Mouse (Mus musculus) right cerebral cortex, adult 18-20 months (tissue): ENCODE measurements at regions not wholly inside any gene's neighbourhood (a gene's known extent, or its start where the extent isn't known, plus 50 kb on each side); places are given as distances from the start of the nearest gene placed in this dataset.

Experiments
- DNase-seq: peaks from one replicate; pipeline ENCODE4 v3.0.0; 2022; ENCODE audit warnings: mixed read lengths

DNA sequence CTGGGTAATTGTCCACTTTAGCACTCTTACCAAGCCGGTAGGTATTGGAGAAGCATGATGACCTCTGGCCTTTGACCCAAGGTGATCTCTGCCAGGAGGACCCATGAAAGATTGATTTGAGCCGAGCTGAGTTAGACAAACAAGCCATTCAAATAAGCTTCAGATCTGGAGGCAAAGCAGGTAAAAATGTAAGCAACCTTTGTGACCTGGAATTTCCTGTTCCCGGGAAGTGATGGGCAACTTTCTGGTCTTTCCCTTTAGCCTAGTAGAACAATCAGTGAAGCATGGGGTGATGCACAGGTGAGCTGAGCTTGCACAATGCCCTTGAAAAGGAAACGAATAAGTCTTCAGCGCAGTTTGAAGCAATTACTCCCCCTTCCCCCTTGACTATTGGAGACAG, 127.0 kb downstream of the Mycn start:
- no peak for DNase-seq

DNA sequence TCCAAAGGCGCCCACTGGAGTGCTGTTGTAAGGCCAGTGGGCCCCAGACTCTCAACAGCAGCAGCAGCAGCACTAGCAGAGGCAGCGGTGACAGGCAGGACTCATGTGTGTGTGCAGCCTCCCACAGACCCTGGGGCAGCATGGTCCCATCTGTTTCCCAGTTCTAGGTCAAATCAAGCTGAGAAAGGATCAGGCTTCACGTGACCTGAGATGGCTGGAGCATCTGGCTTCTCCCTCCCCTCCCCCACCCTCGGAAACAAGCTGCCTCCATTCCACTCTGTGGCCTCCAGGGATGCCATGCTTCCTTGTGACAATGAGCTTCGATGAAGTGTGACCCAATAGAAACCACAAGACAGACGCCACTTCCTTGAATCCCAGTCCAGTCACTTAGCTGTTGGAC, 128.8 kb downstream of the Mycn start:
- no peak for DNase-seq

DNA sequence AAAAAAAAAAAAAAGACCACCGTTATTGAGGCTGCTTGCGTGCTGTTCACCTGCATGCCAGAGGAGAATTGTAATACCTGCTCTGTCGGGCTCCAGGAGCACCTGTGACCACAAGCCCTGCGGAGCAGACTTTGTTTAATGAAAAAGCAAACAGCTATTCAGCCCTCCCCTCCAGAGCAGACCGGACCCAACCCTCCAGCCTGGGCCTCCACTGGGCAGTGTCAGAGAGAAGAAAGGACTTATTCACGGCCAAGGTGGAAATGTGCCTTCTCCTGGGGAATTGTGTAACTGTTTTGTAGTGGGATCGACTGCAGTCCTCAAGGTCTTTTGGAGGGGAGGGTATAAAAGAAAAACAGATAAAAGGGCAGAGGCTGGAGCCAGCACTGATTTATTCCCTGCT, 130.8 kb downstream of the Mycn start:
- no peak for DNase-seq

DNA sequence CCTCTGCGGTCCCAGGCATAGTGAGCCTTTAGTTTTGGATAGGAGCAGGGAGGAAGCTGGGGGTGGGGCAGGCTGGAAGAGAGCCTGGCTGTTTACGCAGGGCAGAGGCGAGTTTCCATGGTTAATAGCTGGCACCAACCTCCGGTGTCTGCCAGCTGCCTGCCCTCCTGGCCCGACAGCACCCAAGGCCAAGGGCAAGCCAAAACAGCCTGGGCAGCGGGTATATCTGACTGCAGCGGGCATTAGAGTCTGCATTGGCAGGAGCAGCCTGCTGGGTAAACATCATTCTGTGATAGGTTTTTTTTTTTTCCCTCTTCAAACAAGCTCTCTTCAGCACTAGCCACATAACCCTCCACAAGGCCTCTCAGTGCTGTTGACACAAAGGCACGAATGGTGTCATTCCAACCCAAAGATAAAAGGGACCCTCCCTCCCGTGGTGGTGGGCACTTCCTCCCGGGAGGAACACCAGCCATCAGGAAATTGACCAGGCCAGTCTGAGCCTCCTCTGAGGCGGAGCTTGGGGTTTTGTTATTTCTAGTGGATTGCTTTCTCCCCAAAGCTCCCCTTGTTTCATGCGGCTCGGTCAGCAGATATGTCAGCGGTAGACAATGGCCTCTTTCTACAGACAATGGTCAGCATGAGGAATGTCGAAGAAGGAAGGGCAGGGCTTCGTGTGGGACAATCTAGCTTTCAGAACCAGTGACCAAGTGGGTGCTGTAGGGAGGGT, 131.4 kb downstream of the Mycn start:
- DNase-seq = peak; percentile 57

DNA sequence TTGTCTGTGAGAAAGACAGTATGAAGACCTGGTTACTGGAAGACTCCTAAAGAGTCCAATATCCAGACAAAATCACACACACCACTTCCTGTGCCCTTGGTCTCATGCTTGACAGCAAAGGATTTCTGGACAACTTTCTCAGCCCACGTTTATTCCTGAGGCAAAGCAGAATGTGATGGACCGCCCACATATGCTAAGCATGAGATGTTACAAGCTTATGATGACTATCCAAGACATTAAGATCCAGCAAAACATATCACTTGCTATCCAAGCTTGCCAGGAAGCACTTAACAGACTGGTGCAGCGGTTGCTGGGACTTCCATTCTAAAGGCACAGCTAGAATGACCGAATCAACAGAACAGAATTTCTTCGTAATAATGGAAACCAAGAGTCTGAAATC, 133.6 kb downstream of the Mycn start:
- DNase-seq = peak; percentile 31

DNA sequence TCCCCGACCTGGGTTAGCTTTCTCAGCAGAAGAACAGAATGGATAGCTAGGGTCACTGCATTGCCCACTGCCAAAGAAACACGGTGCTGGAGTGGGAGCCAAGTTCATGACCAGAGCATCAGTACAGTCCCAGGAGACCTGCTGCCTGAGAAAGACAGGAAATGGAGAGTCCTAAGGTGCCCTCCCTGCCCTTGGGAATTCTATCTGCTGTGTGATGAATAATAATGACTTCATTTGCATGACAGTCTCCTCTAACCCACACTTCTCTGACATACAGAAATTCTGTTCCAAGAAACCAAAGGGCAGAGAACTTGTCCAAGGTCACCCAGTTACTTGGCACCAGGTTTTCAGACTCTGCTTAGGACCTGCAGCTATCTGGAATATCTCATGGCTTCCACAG, 138.1 kb downstream of the Mycn start:
- no peak for DNase-seq

DNA sequence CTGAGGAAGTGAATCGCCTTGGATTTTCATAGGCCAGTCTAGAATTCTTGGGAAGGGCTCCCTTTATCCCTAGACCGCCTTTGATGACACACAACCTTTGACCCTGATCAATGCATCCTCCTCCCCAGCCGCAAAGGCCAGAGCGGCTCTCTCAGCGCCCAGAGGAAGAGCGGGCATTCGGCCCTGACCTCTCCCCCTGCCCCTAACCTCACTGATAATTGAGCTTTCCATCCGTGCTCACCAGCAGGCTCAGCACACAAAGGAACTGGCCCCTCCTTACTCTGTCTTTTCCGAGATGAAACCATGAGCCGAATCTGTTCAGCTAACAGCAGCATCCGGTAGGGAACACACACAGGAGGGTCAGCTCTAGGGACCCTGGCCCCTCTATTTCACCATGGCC, 139.3 kb downstream of the Mycn start:
- DNase-seq = no peak

DNA sequence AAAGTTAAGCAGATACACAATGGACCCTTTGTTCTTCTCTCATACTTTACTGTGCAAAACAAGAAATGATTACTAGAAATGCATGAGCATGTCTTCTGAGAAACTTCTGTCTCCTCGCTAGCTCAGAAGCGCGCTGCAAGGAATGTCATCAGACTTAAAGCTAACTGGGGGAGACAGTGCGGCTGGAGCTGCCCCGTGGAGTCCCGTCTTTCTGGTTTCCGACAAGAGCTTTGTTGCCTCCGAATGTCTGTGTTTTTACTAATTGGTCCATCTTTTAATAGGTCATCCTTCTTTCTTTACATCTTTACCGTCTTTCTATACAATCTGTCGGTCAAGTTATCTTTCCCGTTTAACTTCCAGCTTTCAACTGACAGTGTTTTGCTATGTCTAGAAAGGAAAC, 140.0 kb downstream of the Mycn start:
- no peak for DNase-seq

DNA sequence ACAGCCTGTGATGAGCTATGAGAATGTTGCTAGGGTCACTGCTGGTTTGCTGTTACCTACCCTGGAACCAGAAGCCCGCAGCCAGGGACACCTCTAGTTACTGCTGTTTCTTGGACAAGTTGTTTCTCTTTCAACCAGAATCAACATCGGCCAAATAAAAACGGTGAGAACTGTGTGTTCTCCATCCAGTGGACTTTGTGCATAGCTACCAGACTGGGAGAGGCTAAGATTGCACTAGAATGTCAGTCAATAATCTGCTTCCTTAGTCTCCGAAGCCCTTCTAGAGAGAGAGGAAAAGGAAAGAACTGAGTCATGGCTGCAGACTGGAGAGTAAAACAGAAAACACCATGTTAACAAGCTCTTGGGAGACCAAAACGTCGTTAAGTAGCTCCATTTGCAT, 141.6 kb downstream of the Mycn start:
- DNase-seq = no peak

DNA sequence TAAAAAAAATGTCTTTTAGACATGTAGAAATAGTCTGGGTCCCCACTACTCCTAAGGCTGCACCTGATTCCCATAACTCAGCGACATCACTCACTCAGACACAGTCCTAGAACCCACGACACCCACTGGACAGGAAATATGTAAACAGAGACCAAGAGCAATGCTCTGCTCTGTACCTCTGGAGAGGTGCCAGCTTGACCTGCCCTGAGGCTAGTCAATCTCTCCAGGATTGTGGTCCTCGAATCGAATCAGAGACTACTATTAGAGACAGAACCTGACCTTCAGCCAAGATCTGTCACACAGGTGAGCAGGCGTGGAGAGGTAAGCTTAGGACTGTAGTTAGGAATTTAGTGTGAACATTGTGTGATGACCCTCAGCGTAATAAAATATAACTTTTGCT, 152.7 kb downstream of the Mycn start:
- DNase-seq = no peak

DNA sequence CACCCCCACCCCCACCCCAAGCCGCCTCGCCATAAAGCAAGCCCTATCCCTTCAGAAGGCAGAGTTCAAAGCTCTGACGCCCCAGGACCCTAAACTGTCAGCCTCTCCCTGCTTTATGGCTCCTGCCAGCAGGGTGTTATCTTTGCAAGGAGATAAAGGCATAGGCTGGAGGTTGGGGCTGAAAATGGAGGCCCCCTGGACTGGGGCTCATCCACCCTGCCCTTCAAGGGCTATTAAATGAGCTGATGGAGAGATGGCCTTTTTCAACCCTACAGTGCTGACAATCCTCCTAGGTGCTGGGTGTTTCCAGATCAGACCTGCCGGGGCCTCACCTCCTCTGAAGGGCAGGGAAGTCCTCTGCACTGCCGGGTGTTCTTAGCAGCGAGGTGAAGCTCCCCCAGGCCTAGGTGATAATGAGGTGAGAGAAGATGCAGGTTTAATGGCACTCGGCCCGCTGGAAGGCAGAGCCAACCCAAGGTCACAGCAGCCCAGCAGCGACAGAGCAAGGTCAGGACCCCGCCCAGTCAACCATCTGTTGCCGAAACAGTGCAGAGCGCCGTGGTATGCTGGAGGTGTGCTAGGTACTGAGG, 153.4 kb downstream of the Mycn start:
- DNase-seq = no peak

DNA sequence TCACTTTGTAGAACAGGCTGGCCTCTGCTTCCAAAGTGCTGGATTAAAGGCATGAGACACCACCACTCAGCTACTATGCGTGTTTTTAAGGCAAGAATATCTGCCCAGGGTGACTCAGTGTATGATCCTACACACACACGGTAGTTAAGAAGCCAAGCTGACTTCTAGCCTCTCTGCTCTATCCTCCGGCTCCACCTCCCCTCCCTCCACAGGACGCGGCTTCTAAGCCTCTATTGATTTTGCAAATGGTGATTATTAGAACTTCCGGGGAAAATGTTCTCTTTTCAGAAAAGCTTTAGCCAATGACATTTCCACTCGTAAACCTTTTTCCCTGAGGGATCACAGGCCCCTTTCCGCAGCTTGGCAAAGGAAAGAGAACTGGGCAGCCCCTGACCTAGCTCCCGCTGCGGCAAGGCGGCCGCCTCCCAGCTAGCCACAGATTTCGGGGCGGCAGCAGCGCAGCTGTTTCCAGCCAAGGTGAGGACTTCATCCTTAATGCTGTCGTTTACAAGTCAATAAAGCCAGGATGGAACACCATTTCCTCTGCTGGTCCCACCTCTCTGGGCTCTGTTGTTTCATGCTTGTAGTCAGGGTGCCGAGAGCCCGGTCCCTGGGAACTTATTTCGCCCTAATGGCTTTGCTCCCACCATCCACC, 154.0 kb downstream of the Mycn start:
- no peak for DNase-seq

DNA sequence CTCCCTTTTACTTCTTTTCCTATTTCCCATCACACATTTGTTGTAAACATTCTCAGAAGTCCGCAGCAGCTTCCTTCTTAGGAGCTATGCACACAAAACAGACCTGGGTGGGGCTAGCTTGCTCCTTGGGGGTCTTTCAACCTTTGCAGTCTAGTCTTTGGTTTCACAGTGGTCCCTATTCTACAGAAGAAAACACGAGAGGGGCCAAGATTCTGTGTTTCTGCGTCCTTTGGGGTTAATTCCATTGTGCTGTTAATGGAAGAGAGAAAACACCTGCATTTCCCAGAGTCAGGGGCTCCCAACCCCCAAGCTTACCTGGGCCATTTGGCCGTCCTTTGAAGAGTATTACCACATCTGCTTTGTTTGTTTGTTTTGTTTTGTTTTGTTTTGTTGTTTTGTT, 154.6 kb downstream of the Mycn start:
- DNase-seq = no peak

DNA sequence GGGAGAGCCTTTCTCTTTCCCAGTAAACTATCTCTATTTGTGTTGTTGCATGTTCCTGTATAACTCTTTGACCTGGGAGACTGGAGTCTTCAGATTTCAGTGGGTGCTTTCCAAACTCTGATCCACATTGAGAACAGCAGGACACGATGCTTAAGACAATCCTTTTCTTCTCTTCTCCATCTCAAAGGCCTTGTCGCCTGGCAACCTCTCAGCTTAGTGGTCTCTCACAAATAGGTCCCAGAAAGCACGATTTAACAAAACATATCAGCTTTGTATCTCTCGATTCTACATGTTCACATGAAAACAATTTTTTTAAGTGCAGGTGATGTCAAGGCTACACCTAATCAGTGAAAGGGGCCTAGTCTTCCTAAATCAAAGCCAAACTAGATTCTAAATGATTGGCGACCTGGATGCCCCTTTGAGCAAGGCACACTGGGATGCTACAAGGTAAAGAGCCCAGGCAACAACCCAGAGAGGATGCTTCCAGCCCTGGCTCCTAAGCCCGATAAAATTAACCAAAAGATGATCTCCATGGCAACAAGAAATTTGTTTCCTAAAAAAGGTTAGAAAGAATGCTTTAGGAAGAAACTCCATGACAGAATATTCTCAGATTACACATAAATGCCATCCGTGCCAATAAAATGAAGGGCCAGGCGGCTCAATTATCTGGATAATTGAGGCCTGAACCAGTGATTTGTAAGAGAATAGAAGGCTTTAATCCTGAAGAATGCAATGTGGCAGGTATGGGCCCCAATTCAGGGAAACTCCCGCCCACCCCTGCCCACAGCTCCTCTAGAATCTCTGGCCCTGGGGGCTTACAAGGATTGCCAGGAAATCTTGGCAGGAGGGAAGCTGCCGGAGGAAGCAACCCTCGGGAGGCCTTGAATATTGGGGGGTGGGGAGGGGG, 157.8 kb downstream of the Mycn start:
- no peak for DNase-seq

DNA sequence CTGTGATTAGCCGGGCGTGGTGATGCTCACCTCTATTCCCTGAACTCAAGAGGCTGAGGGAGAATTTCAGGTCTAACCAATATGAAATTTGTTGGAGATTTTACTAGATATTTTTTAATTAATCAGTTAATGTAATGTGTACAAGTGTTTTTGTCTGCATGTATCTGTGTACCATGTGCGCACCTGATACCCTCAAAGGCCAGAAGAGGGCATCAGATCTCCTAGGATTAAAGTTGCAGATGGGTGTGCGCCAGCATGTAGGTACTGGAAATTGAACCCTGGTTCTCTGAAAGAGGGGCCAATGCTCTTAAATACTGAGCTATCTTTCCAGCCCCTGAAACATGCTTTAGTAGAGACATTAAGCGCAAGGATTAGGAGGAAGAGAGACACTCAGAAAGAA, 160.2 kb downstream of the Mycn start:
- no peak for DNase-seq

DNA sequence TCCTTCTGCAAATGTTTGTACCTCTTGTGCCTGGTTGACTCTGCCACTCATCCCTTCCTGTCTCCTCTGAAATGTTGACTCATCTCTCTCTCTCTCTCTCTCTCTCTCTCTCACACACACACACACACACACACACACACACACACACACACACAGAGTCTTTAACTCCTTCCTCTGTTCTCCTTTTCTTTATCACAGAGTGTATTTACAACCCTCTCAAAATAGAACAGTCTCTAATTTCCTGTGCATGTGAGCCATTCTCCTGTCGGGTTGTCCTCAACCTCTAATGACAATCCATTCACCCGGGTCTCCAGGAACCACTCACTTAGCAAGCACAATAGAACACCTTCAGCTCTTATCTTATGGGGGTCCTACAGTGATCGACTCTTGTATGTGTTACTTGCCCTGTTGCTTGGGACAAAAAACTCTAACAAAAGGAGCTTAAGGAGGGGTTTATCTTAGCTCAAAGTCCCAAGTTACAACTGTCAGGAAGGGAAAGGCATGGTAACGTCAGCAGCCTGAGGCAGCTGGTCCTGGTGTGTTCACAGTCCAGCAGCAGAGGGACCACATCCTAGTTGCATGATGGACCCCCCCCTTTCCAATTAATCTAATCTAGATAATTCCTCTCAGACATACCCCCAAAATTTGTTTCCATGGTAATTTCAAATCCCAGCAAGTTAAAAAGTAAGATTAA, 163.0 kb downstream of the Mycn start:
- DNase-seq = no peak

DNA sequence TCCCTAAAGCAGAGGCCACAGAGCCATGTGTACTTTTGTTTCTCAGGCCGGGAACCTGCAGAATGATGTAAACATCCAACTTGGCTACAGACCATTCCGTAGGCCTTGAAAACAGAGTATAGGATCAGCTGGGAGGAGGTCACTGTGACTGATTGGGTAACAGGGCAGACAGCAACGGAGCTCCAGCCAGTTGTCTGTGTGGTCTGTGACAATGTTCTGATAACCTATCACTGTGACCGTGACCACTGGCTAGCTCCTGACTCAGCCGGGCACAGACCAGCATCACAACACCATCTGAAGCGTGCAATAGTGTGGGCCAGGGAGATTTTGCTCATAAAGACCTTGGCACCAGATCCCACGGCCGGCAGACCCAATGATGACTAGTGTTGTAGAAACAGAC, 164.3 kb downstream of the Mycn start:
- DNase-seq = no peak

DNA sequence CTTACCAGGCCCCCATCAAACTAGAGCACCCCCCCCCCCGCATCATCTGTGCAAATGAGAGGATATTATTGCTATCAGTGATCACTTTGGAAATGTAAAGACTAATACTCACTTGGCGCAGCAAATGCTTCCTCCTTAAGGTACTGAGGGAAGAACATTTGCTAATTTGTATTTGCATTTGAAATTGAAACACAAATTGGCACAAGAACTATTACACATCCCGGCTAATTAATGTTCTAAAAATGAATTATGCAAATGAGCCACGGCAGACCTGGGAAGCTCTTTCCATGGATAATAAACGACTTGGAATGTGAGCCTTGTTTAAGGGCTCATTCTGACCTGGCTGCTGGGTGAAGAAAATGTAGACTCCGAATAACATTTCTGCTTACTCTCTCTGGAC, 164.9 kb downstream of the Mycn start:
- no peak for DNase-seq

DNA sequence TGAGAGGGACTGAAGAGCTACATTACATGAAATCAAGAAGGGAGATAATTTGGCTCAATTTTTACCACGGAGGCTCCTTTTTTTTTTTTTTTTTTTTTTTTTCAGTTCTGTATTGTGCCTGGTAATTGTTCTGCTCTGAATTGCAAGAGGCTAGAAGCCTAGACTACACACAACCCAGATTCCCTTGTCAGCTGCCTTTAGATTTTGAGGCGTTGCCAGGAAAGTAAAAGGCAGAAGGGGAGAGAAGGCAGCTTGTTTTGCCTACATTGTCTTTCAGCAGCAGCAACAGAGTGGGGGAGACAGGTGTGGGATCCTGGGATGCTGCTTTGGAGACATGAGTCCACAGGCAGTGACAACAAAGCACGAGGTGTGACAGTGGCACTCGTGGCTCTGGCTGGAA, 170.7 kb downstream of the Mycn start:
- DNase-seq = no peak

DNA sequence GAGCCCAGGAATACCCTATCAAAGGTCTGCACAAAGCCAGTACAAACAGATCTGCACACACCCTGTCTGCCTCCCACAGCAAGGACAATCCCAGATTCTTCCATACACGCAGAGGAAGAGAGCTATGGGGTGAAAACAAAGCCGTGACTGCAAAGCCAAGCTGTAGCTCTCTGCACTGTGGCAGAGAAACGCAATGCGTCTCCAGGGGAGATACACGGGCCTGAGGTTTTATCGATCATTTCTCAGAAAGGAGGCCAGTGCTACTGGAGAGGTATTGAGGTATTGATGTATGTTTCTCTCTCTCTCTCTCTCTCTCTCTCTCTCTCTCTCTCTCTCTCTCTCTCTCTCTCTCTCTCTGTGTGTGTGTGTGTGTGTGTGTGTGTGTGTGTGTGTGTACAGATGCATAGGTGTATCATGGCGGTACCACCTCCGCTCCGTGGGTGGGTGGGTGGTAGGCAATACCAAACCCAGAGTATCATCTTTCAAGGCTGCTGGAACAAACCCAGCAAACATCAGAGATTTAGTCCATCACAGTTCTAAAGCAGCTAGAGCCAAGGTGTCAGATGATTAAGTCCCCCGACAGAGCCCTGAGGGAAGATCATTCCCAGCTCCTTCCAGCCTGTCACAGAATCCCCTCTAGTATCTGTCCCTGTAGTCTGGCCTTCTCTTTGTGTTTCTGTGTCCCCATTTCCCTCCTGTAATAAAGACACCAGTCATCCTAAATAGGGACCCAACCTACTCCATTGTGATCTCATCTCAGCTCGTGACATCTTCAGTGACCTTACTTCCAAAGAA, 175.0 kb downstream of the Mycn start:
- no peak for DNase-seq

DNA sequence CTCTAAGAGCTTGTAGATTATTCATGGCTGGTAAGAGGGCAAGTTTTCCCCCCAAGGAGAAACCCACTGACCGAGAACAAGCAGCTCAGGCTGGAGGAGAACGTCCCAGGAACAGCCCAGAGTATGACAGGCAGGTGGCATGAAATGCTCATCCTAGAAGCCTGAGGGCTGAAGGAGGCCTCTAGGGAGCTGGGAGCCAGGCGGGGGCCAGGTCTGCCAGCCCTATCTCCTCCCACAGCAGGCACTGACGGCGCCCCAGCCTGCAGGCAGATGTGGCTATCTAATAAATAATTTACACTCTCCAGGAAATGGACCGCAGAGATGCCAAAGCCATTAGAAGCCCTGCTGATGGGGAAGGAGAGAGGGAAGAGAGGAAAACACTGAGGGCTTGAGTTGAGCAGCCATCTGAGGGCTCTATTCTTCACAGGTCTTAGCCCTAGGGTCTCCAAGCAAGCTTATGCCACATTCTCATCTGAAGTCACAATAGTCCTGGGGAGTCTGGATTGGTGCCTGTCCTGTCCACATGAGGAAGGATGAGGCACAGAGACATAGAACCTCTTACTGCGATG, 176.1 kb downstream of the Mycn start:
- DNase-seq = no peak

DNA sequence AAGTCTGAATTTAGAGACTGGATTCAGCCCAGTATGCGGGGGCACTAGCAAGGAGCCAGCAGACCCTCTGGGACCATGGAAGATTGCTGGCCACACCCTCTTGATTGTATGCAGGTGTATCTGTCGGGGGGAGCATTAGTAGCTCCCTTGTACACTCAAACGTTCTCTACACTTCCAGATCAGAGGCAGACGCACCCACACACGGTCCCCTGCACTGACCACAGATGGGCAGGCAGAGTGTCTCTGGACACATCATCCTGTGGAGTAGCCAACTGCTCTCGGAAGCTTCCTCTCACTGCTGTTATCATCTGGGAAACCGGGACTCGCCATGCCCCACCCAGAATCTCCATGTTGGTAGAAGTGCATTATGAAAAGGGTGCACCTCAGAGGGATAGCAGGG, 176.7 kb downstream of the Mycn start:
- no peak for DNase-seq
